Mouse (Mus musculus) adrenal gland, postnatal 4 days (tissue): ENCODE measurements around the gene Pspn. TPM values are rescaled to one million over a fixed set of nuclear protein-coding genes. Genes with fewer than 3 reads are reported as not detected.

Source experiments
- DNase-seq, 2 experiments: peaks; one replicate each; pipeline ENCODE4 v3.0.0; 2021 to 2022; ENCODE audit warnings: low spot score in 2 of 2, mixed read lengths in 2 of 2
- total RNA-seq, 2 experiments: library from RNA; stranded (reverse); gene quantifications; 2 replicates each; pipeline ENCODE4 v1.2.3; 2021

Gene Pspn
- total RNA-seq, 2 experiments from 2014 or later, result 1.8 TPM; not detected in 1

DNA sequence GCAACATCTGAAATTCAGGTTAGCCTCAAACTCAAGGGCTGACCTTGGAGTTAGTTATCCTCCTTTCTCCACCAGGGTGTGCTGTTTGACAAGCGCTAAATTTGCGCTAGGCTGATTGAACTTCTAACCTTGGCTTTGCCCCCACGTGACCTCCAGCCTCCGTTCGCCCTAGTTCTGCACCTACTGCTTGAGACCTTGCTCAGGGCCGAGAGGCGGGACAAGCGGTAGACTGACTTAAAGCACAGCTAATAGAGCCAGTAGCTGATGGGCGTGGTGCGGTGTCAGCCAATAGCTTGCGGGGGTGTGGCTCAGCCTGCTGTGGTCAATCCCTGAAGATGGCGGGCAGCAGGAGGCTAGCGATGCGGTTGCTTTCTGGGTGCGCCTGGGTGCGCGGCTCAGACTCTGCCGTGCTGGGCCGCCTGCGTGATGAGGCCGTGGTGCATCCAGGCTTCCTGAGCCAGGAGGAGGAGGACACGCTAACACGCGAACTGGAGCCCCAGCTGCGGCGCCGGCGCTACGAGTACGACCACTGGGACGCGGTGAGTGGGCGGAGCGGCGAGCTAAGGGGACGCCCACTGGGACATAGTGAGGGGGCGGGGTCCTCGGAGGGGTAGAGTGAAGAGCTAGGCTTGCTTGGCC lies 2.7 kb downstream of the Pspn start, which contains the start of gene Alkbh7:
TSS of gene Alkbh7 (plus strand) at position 311 of the 639 bp plus-strand sequence.
- peak; percentile 82 to 90 for DNase-seq

DNA sequence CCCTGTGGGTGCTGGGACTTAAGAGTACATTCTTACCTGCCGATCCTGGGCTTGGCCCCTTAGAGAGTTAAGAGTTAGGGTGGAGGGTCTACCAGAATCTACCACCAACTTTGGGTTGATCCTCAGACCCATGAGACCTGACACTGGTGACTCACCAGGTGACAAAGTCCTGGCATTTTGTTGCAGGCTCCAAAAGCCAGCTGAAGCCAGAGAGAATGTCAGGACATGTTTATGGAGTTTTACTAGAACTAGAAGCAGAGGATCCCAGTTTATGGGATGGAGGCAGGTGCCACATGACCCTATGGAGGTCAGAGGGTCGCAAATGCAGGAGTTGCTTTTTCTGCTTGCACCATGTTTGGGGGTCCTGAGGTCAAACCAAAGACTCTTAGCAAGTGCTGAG lies 3.3 kb downstream of the Pspn start:
- no peak for DNase-seq

DNA sequence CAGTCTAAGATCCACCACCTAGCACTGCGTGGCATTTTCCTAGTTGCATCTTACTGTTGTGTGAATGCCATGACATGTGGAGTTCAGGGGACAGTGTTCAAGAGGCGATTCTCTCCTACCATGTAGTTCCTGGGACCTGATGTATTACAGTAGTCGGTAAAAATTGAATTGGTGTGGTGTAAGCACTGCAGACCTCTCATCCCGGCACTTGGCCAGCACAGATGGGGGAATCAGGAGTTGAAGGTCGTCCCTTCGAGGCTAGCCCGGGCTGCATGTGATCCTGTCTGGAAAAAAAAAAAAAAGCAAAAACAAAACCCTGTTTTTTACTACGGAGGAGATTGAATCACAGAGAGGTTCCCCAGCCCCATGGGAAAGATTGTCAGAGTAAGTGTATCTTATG lies 4.8 kb downstream of the Pspn start:
- DNase-seq, result no peak

DNA sequence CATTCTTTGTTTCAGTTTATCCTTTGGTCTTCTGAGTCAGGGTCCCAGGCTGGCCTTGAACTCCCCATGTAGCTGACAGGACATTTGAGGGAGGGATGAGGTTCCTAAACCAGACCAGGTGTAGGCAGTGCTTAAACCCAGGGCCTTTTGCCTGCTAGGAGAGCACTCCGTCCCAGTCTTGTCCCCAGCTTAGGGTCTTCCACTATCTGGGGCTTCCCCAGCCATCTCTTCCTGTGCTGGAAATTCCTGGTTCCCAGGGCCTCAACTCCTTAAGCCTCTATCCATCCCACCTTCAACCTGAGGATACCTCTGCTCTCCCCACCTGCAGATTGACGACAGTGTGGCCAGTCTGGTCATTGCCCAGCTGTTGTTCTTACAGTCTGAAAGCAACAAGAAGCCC lies 8.9 kb downstream of the Pspn start:
- DNase-seq, result no peak

DNA sequence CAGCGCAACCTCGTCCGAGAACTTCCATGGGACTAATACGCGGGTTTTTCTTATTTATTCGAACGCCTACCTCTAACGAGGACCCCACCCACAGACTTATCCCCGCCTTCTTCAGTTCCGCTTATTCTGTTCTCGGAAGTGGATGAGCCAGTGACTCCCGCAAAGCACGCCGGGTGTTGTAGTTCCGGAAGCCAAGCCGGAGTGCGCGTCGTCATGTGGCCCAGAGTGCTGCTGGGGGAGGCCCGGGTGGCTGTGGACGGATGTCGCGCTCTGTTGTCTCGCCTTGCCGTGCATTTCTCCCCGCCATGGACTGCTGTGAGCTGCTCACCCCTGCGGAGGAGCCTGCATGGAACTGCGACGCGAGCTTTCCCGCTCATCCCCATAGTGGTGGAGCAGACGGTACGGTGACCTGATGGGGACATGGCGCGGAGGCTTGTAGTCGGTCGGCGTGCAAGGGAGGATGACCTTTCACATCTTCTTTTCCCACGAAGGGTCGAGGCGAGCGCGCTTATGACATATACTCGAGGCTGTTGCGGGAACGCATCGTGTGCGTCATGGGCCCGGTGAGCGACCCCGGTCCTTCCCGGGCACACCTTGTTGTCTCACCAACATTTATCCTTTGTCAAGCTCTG lies 9.6 kb downstream of the Pspn start, which contains the start of gene Clpp:
TSS of gene Clpp (plus strand) at position 191 of the 632 bp plus-strand sequence.
- peak; percentile 71 to 80 for DNase-seq

DNA sequence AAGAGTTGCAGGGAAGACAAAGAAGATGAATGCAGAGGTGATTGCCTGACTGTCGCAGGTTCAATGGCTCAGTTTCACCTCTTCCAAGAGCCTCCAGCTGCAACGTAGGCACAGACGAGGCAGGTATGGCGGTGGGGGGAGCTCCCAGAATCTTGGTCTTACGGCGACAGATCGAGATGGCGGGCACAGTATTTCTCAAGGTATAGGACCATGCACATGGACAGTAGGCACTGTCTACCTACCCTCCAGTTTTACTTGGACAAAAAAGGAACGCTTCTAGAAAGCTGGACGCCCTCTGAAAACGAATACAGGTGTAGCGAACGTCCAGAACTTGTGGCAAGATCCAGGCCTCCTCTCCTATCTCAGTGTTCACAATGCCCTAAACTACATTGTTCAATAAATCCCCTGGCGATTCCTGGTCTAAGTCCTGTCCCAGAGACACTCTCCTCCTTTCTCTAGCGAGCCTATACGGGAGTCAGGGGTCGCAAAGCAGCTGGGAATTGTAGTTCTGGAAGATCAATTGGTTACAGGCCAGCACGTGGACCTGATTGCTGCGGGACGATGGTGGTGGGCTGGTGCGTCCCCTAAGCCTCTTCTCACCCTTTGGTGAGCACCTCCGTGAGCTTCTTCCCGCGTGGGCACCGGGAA lies 10.2 kb downstream of the Pspn start:
- DNase-seq, result peak in 1 of 2 experiments; percentile 58

DNA sequence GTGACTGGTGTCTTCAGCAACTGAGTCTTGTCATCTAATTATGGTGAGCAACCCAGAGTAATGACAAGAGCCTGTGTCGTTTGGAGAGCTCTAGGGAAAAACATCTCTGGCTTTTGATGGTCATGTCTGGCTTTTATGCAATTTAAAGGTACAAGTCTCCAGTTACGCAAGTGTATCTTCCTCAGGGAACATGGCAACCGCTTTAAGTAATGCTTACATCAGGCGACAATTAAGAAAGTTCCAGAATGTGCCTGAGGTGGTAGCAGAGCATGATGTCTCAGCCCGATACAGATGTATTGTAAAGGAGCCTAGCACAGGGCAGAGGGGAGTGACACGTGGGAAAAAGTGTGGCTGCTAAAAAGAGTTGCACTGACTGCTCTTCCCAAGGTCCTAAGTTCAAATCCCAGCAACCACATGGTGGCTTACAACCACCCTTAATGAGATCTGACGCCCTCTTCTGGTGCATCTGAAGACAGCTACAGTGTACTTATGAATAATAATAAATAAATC lies 10.8 kb downstream of the Pspn start:
- no peak for DNase-seq

DNA sequence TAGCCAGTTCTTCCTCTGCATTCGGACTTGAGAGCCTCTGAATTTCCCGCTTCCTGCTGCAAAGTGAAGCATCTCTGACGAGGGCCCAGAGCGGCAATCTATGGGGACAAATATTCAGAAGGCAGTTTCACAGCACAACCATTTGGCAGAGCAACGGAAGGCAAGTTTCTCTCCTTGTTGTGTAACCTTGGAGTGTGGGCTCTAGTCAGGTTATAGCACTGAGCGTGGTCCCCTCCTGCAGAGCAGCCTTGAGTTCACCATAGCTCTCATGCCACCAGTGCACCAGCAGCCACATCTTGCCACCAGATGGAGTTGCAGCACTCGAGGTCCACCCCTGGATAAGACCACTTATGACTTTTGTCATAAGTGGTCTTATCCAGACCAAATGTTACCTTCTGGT lies 11.4 kb downstream of the Pspn start:
- no peak for DNase-seq

DNA sequence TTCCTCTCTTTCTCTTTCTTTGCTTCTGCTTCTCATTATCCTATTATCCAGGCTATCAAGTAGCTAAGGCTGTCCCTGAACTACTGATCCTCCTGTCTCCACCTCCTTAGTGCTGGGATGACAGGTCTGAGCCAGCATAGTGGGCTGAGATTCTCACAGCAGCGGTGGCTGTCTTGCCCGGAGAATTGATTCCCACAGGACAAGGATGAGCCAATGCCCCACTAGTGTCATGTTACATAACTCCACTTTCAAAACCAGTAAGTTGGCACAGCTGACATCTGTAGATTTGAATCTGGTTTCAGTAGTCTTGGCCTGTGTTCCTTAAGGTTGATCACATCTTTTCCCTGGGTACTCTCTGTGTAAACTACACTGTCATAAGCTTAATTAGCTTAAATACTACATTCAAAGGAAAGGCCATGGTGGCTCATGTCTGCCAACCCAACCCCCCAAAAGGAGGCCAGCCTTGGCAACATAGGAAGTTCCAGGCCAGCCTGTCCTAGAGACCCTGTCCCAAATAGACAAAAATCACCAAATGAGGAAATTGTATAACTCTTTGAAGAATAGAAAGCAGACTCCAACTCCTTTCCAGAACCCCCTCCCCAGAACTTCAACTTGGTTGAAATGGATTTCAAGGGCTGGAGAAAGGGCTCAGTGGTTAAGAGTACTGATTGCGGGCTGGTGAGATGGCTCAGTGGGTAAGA lies 13.6 kb downstream of the Pspn start:
- DNase-seq, result no peak

DNA sequence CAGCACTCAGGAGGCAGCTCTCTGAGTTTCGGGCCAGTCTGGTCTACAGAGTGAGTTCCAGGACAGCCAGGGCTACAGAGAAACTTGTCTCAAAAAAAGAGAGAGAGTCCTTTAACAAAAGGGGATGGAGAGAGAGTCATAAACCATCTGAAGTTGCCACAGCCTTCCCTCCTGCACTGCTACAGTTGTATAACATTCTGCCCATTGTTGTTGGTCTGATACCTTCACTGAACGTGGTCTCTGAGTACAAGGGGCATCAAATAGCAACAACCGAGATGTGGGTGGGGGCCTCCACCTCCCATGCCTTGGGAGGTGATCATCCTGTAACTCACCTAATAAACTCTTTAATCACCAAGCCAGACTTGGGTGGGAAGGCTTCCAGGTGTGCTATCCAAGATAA lies 14.2 kb downstream of the Pspn start:
- no peak for DNase-seq

DNA sequence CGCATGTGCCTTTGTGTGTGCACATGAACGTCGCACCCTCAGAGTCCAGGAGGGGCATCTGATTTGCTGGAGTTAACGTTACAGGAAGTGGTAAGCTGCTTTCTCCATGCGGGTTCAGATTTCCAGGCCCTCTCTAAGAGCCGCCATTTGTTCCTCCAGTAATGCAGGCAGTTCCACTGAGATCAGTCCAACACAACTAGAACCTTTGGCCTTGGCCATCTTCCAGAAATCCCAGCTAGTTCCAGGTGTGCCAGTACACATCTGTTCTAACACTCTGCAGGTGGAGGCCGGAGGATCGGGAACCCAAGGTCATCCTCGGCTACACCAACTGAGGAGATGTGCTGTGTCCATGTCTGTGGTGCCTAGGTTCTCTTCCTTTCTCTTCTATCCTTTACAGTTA lies 14.9 kb downstream of the Pspn start:
- DNase-seq, result no peak

DNA sequence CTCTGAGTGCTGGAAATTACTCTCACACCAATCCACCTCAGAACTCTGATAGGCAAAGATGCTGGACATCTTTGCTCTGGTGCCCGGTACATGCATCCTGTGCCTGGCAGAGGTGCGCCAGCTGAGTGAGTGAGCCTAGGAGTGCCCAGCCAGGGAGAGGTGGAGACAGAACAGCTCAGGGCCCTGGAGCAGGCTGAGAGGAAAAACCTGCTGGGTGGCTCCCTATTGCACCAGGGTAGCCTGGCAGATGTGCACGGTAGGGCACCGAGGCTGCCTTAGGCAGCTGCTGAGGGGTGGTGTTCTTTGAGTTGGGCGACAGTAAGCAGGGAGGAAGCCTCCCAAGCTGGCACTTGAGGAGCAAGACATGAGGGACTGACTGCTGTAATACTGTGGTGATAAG lies 17.8 kb downstream of the Pspn start, which contains the start of gene Acer1:
TSS of gene Acer1 (minus strand) at position 114 of the 400 bp plus-strand sequence.
- DNase-seq, result no peak

DNA sequence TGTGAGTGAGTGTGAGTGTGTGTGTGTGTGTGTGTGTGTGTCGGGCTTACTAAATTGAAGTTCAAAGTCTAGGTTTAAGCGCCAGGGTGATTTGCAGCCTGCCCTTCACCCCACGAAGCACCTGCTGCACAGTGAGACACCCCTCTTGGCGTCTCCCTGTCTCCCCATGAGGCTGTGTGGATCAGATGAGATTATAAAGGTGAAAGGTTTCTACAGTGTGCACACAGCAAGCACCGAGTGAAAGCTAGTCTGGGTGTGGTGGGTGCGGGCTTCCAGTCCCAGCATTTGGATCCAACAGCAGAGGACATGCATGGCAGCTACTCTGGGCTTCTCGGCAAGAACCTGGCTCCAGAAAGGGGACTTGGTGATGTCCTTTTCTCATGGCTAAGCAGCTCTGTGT lies 18.8 kb downstream of the Pspn start:
- DNase-seq, result no peak

DNA sequence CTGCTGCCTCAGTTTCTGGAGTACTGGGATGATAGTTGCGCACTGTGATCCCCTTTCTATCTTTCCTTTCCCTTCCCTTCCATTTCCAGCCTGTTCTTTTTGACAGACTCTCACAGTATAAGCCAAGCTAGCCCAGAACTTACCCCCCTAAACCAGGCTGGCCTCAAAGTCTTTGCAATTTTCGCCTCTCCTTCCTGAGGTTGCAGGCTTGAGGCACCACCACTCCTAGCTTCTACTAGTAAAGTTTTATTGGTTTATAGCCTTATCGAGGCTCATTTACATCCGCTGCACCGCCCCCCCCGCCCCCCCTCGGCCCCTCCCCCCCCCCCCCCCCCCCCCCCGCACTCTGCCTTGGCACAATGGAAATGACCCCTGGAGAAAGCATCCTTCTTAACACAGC lies 20.3 kb downstream of the Pspn start:
- no peak for DNase-seq

DNA sequence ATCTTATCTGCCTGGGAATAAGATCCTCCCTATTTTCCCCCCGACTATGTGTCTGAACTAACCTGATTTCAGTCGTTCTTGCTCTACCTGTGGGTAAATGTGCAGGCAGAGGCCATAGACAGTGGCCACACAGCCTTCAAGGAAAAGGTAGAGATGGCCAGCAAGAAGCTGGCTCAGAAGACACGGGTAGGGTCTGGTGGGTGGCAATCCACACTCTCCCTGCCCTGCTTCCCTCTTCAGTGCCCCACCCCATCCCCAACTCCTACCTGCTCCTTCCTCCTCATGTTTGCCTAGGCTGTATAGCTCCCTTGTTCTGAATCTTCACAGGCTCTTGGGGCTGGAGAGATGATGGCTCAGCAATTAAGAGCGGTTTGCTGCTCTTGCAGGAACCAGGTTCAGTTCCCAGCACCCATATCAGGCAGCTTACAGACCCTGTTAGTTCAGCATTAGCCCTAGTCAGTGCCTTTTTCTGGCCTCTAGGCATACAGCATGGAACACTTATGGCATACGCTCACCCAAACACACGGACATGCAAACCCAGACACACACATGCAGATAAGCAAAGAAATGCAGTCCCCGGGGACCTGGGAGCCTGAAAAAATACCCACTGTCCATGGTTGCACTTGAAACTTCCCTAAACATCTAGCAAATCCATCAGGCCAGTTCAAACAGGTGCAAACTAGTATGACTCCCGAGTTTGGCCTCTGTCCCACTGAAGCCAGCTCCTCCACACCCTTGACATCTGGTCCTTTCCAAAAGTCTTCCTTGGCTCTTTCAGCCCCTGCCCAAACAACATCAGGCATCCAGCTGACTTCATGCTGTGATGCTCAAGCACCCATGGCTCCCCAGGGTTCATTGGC lies 23.1 kb downstream of the Pspn start:
- DNase-seq, result no peak

DNA sequence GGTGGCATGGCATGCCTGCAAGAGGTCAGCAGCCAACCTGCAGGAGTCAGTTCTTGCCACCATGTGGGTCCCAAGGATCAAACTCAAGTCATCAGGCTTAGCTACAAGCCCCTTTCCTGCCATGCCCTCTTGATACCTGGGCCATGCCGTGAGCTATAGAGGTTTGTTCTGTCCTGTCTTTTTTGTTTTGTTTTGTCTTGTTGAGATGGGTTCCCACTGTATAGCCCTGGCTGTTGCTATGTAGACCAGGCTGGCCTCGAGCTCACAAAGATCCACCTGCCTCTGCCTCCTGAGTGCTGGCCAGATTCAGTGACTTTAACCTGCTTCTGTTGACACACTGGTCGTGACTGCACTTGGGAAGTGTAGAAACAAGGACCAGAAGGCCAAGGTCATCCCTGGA lies 24.4 kb downstream of the Pspn start:
- no peak for DNase-seq

DNA sequence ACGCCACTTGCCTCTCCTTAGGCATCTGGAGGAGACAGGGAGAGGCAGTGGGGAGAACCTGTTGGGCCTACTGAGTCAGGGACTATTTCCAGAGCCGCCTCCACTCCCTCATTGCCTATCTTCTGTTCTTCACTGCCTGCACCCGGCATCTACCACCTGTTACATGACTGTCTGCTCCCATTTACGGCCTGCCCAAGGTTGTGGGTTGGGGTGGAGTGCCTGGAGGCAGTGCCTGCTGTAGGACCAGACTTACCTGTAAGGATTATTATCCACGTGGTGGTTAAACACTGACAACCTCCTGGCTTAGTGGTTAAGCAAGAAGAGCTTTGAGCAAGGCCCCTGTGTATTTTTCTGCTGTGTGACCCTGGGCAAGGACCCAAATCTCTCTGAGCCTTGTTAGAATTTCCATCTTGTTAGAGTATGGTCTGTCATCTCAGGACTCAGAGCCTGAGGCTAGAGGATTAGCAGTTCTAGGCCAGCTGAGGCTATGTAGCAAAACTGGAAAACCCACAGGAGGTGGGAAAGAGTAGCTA lies 25.0 kb downstream of the Pspn start:
- DNase-seq, result no peak

DNA sequence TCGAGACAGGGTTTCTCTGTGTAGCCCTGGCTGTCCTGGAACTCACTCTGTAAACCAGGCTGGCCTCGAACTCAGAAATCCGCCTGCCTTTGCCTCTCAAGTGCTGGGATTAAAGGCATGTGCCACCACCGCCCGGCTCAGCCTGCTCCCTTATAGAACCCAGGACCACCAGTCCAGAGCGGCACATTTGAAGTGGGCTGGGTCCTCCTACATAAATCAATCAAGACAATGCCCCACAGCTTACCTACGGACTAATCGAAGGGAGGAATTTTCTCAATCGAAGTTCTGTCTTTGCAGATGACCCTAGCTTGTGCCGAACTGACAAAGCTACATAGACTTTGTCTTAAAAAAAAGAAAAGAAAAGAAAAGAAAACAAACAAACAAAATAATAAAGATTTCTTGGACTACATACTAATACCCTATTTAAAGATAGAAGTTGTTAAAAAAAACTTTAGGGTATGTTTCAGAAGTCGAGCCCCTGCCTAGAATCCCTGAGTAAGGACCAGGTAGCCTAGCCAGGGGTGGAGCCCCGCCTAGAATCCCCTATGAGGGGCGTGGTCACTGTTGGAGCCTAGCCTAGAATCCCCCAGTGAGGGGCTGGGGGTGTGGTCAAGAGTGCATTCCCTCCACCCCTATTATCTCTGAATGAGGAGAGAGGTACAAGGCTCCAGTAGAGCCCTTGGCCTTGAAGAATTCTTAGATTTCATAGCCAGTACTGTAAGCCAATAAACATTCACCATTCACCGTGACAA lies 25.7 kb downstream of the Pspn start:
- DNase-seq, result no peak

DNA sequence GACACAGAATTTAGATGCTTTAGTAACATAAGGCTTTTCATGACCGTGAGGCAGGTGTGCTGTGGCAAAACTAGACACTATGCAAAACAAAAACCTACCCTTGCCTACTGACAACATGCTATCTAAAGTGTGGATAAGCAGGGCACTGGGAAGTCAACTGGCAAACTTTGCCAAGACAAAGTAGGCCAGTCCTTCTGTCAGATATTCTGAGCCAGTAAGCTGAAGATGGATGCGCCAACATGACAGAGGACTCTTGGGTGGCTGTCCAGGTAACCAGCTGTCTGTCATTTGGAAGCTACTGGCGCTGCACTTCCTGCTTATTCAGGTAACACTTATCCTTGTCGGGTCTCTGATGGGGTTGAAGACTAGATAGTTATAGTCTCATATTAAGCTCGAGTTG lies 29.7 kb downstream of the Pspn start:
- no peak for DNase-seq

DNA sequence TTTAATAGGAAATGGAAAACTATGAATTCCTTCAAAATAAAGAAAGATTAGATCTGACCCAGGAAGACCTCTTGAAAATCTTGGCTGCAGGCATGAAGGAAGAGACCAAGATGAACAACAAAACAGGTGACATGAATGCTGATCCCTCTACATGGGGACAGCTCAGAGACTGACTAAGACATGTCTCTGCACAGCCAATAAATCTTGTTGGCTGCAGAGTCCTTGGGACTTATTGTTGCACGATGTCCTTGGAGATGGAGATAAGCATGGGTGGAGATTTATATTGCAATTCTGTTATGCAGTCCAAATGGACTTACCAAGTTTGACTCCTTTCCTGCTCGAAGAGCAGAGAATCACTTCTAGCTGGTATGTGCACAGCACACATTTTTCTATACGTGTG lies 30.5 kb downstream of the Pspn start:
- DNase-seq, result no peak
